Mouse (Mus musculus): ENCODE data around the gene Smg6. TPM values are rescaled to one million over a fixed set of nuclear protein-coding genes. Genes with fewer than 3 reads are reported as not detected.

The Smg6 gene
- total RNA-seq, 2 experiments from 2014 or later = 24.1 to 25.3 TPM

GRCm38 (mm10) chr11:75136666-75137398 lies 211.2 kb downstream of the Smg6 start:
- peak; percentile 57 to 62 for DNase-seq
- intact Hi-C loops (cut with DNase I) = loop anchor here (5.0 kb wide), 1 partner anchor 85 kb away; no protein-coding TSS in a partner anchor

DNA sequence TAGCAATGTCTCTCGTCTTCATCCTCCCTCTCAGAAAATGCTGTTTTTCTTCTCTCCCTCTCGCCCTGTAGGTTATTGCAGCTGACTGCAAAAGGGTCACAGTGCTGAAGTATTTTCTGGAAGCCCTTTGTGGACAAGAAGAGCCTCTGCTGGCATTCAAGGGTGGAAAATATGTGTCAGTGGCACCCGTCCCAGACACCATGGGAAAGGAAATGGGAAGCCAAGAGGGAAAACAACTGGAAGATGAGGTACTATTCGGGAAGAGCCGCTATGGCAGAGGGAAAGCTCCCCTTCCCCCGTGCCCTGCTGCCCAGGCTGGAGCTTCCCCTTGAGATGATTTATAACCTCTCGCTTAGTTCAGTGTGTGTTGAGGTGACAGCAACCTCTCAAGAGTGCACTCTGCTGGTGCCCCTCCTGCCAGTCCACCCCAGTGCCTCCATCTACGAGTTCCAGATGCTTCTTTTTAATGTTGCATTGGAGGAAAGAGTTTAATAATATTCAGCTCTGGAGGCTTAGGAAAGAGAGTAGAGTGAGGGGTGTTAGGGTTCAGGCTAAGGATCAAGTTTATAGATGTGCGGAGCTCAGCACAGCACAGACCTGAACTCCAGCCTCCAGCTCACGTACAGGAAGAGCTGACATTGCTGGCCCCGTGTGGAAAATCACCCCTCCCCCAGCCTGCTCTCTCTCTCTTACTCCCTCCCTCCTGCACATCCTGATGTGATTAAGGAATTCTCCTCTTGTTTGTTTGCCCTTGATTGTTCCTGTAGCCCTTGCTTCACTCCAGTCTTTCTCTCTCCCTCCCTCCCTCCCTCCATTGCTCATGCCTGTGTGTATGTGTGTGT lies 213.7 kb downstream of the Smg6 start:
- DNase-seq = peak; percentile 91 to 92
- intact Hi-C loops (cut with DNase I) = loop anchor here (2.0 to 5.0 kb wide), 2 partner anchors 17 to 87 kb away; no protein-coding TSS in a partner anchor

DNA sequence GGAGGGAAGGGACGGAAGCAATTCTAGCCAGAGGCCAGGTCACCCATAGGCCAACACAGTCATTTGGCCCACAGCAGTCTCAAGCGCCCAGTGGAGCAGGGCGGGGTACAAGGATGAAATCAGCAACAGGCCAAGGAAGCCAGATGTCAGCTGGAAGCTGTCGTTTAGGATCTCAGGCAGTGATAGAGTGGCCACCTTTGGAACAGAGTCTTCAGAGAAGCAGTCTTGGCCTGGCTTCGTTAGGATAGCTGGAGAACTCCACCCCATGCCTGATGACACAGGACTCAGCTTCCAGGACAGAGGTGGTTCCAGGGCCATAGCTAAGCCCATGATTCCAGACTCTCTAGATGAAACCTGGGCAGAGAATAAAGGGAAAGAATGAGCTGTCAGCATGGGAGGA lies 214.8 kb downstream of the Smg6 start:
- DNase-seq = peak in 1 of 2 experiments; percentile 68
- intact Hi-C loops (cut with DNase I) = no loop called here

DNA sequence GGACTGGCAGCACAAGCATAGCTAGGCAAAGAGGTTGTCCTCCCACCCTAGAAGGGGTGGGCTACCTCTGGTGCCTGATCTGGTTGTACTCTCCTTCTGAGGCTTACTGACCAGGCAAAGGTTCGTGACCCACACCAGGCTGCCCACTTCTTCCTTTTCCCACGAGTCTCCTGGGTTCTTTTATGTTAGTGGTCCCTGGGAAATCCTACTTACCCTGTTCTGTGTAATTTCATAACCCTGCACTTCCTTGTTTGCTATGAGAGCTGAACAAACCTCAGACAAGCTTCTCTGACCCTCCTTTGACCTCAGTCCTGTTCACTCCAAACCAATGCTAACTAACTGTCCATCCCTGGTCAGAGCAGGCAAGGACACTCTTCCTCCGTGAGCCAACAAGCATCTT lies 215.4 kb downstream of the Smg6 start:
- no peak for DNase-seq
- intact Hi-C loops (cut with DNase I) = no loop called here

DNA sequence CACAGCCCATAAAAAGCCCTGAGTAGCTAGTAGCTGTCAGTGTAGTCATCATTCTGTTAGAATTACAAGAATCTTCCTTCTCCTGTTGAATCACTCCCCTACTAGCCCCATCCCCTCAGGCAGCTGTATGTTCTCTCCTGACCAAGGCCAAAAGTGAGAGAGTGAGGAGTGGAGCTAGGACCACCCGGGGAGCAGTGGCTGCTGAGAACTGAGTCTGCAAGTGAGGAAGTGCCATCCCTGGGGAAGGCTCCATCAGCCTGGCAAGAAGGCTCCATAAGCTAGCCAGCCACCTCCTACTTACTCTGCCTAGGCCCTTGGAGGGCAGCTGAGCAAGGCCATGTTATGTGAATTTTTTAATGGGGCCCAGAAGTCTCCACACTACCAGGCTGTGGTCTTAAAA lies 216.3 kb downstream of the Smg6 start:
- intact Hi-C loops (cut with DNase I) = no loop called here
- DNase-seq = peak; percentile 55 to 68

GRCm38 (mm10) chr11:75142749-75143148 lies 217.1 kb downstream of the Smg6 start:
- no peak for DNase-seq
- intact Hi-C loops (cut with DNase I) = no loop called here

- intact Hi-C loops (cut with DNase I) = no loop called here
Observed at GRCm38 (mm10) chr11:75145841-75146240, 220.2 kb downstream of the Smg6 start.

DNA sequence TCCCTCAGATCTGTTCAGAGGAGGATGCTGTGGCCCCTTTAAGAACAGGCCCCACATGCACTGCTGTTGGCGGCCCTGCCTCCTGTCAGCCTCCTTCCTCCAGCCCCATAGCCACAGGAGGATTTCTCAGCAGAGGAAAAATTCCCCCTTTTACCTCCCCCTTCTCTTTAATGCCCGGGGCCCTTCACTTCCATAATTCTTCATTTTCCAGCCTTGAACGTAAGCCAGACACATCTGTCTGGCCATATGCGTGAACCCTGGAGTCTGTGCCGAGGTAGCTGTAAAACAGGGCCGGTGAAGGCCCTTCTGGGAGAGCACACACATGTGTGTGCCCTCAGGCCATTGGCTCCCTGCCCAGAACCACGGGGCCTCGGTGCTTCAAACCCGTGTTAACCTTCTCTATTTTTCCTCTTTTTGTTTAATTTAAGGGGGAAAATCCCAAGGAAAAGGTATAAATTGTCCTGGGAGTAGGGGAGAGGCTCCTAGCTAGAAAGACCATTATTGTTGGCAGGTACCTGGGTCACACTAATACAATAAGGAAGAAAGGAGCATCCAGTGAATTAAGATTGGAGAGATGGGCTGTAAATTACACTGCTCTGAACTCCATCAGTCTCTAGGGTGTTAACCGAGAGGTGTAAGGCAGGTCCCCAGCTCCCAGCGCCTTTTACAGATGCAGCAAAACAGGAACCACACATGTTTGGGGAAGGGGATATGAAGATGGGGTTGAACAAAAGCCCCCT lies 221.7 kb downstream of the Smg6 start:
- intact Hi-C loops (cut with DNase I) = no loop called here
- peak; percentile 44 to 49 for DNase-seq

More at GRCm38 (mm10) chr11:75145841-75146240, 220.2 kb downstream of the Smg6 start:
- DNase-seq = no peak

DNA sequence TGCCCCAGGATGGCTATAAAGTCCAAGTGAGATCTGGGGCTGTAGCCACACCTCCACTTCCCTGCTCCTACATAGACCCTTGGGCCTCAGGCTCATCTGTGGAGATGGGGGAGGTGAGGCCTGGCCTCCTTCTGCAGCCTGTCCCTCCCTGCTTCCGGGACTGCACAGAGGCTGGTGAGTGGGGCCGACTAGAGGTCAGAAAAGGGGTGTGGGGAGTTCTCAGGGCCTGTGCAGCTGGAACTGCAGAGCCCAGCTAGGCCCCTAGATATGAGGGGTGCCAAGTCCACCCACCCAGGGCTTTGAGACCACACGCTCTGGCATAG lies 222.2 kb downstream of the Smg6 start:
- intact Hi-C loops (cut with DNase I) = no loop called here

GRCm38 (mm10) chr11:75148332-75149035 lies 222.9 kb downstream of the Smg6 start:
- intact Hi-C loops (cut with DNase I) = no loop called here
- peak; percentile 43 to 45 for DNase-seq

More for the DNA sequence above, 222.2 kb downstream of the Smg6 start:
- DNase-seq = peak; percentile 62 to 67

DNA sequence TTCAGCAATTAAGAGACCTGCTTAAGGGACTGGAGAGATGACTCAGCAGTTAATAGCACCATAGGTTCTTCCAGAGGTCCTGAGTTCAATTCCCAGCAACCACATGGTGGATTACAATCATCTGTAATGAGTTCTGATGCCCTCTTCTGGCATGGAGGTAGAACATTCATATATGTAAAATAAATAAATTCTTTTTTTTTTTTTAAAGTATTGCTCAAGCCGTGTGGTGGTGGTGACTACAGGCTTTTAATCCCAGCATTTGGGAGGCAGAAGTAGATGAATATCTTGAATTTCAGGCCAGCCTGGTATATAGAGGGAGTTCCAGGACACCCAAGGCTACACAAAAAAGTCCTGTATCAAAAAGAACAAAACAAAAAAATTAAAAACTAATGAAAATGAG lies 224.7 kb downstream of the Smg6 start:
- intact Hi-C loops (cut with DNase I) = no loop called here
- DNase-seq = no peak

DNA sequence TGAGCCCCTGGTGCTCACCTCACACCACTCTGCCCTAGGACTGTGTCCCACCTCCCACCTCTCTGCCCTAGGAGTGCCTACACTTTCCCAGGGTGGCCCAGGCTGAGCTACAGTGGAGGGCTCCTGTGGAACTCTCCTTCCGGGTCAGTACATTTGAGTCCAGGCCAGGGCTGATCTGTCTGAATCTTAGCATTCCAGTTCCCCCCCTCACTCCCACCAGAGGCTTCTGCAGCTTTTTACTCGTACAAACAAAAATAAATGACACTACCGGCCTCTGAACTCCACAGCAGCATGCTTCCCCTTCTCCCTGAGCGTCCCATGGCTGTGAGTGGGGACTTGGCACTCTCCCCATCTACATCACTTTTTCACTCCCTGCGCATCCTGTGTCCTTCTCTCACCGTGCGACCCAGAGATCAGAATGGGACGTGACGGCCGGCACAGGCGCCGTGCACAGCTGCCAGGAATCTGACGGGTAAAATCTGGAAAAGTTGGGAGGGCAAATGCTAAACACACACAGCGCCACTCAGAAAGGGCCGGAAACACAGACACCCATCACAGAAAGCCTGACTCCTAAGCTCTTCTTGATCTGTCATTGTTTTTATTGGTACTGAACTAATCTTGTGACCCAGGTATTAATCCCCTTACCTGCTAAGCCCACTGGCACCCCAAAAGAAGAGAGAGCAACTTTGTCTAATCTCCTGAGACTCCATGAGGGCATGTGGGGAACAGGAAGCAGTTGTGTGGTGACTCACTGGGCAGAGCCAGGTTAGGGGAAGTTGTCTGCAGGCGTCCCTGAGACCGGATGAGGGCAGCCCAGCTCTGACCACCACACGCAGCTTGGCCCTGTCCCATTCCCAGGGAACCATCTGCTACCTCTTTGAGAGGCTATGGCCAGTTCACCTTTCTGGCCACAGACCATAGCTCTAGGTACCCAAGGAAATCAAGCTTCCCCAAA lies 227.3 kb downstream of the Smg6 start:
- DNase-seq = peak; percentile 68 to 76
- intact Hi-C loops (cut with DNase I) = no loop called here

GRCm38 (mm10) chr11:75154053-75154585 lies 228.5 kb downstream of the Smg6 start:
- DNase-seq = peak; percentile 14 to 29
- intact Hi-C loops (cut with DNase I) = no loop called here

DNA sequence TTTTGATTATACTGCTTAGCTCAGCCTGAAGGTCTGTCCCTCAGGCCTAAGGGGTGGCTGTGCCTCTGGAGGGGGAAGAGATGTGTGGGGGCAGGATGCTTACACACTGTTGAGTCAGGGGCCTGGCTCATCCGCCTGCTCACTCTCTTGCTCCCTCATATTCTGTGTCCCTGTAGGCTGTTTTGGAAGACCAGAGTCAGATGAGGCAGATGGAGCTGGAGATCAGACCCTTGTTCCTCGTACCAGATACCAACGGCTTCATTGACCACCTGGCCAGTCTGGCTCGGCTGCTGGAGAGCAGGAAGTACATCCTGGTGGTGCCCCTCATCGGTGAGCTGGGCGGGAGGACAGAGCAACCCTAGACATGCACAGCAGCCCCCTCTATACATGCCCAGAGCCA lies 230.4 kb downstream of the Smg6 start:
- peak in 1 of 2 experiments; percentile 20 for DNase-seq
- intact Hi-C loops (cut with DNase I) = loop anchor here (2.0 kb wide), 2 partner anchors 17 to 103 kb away; no protein-coding TSS in a partner anchor

DNA sequence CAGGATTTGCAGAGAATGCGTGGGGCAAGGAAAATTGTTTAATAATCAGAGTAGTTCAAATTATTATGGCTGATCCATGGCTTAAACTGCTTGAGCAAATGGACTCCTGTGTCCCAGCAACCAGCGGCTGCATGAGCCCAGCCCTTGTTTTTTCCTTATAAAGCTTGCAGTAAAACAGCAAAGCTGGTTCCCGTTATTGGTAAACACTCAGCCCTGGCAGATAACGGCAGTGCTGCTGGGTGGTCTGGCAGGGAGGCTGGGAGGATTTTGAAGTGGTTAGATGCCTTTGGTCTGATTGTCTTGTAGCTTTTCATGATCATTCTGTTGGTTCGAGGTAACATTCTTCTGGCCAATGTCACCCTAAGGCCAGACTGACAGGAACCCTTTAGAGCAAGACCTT lies 230.8 kb downstream of the Smg6 start:
- intact Hi-C loops (cut with DNase I) = loop anchor here (2.0 kb wide), 2 partner anchors 18 to 104 kb away; no protein-coding TSS in a partner anchor
- peak in 1 of 2 experiments; percentile 12 for DNase-seq

DNA sequence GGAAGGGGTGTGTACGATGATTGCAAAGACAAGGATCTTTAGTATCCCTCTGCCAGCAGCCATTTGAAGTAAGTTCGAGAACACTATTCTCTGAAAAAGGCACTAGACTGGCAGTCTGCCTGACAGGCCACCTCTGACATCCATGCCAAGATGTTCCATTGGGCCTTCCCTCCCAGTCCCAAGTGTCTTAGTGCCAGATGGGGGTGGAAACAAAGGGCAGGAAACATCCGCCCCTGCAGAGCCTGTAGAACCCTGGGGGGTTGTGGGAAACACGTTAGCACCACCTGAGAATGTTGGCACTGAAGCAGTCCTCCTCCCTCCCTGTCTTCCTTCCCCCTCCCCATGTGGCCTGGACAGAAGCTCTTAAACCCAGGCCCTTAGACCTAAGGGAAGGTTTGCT lies 231.4 kb downstream of the Smg6 start:
- intact Hi-C loops (cut with DNase I) = loop anchor here (2.0 kb wide), 2 partner anchors 18 to 104 kb away; no protein-coding TSS in a partner anchor
- DNase-seq = peak; percentile 38 to 45

GRCm38 (mm10) chr11:75157901-75158300 lies 232.3 kb downstream of the Smg6 start:
- intact Hi-C loops (cut with DNase I) = loop anchor here (2.0 kb wide), 2 partner anchors 19 to 105 kb away; no protein-coding TSS in a partner anchor
- peak in 1 of 2 experiments; percentile 12 for DNase-seq

DNA sequence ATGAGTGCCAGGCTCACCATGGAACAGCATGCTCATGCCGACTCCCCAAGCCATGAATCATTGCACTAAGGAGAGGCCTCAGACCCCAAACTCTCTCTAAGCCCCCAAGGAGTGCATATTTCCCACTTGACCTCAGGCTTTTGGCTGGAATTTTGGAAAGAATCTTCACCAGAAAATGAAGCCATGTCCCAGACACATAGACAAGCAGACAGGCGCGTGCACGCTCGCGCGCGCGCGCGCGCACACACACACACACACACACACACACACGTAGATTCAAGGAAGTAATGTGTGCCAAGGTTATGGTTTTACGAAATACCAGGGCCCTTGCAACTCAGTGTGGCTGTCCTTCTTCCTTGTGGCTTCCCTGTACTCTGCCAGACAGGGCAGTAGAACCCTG lies 232.8 kb downstream of the Smg6 start:
- intact Hi-C loops (cut with DNase I) = no loop called here
- peak; percentile 54 to 67 for DNase-seq

DNA sequence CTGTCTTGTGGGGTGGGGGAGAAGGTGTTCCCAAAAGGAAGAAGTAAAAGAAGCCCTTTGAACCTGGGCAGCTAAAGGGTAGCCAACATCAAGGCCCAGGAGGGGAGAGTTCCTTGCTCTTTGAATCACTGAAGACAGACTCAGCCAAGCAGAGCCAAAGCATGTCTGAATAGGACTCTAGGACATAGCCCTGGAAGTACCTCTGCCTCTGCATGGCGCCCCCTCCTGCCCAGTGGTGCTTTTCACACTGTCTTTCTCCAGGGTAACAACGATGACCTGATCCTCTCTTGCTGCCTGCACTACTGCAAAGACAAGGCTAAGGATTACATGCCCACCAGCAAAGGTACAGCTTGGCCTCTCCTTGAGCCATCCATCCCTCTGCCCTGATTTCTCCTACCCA lies 233.9 kb downstream of the Smg6 start:
- intact Hi-C loops (cut with DNase I) = no loop called here
- peak; percentile 73 to 76 for DNase-seq

Data from heart, postnatal 10 days (tissue).